15 mouse cellular contexts compared by ENCODE assay signal in genomic region chr3:97537006-97537405, GRCm38 (mm10).
"Had no signal": no experiment of that assay in that cellular context is flagged by ENCODE, and none has a peak within 500 bp of the region (broad histone marks: within the 10 kb centered on the region; RNA-seq: fewer than 3 reads in every experiment).

No protein-coding gene starts in this region.

- DNase-seq: liver, embryonic 13.5 days; liver, postnatal 0 days; lung, embryonic 14.5 days; right cerebral cortex, postnatal 14 days; thymus, adult 2 months; thymus, postnatal 25 days; thymus, postnatal 4 days had no signal

- H3K27ac ChIP-seq: liver, embryonic 13.5 days; liver, embryonic 15.5 days; macrophage; midbrain, embryonic 13.5 days; midbrain, embryonic 15.5 days; neural tube, embryonic 12.5 days; stomach, embryonic 15.5 days; stomach, postnatal 0 days had no signal

- H3K4me3 ChIP-seq: liver, embryonic 13.5 days; liver, embryonic 15.5 days; megakaryocyte, embryonic 14.5 days; midbrain, embryonic 13.5 days; midbrain, embryonic 15.5 days; neural tube, embryonic 12.5 days; stomach, embryonic 15.5 days had no signal

- H3K9me3 ChIP-seq: liver, embryonic 13.5 days; liver, embryonic 15.5 days; midbrain, embryonic 13.5 days; midbrain, embryonic 15.5 days; neural tube, embryonic 12.5 days; stomach, embryonic 15.5 days had no signal

- H3K9ac ChIP-seq: liver, embryonic 13.5 days; liver, embryonic 15.5 days; liver, postnatal 0 days; lung, embryonic 14.5 days; midbrain, embryonic 13.5 days; midbrain, embryonic 15.5 days; neural tube, embryonic 12.5 days; stomach, embryonic 15.5 days had no signal

- H3K4me1 ChIP-seq: liver, embryonic 13.5 days; liver, embryonic 15.5 days; megakaryocyte, embryonic 14.5 days; midbrain, embryonic 15.5 days; neural tube, embryonic 12.5 days; stomach, embryonic 15.5 days had no signal

- H3K36me3 ChIP-seq: liver, embryonic 13.5 days; liver, embryonic 15.5 days; midbrain, embryonic 13.5 days; midbrain, embryonic 15.5 days; neural tube, embryonic 12.5 days; stomach, embryonic 15.5 days had no signal
